Mouse (Mus musculus) E14TG2a.4 (cell line): ENCODE measurements at regions not wholly inside any gene's neighbourhood (a gene's known extent, or its start where the extent isn't known, plus 50 kb on each side); places are given as distances from the start of the nearest gene placed in this dataset.

Experiments used
- CTCF ChIP-seq: conservative IDR thresholded peaks from 2 replicates; pipeline ENCODE4 v1.5.1; 2014; ENCODE audit warnings: low read length
- NANOG ChIP-seq: IDR thresholded peaks from 2 replicates; pipeline ENCODE4 v1.6.1; 2014; ENCODE audit warnings: borderline replicate concordance, low read length, mixed read lengths
- POU5F1 ChIP-seq: IDR thresholded peaks from 2 replicates; pipeline ENCODE4 v1.6.1; 2014; ENCODE audit warnings: low read length, borderline replicate concordance

- TF ChIP-seq CTCF (no peak), POU5F1 (no peak), NANOG (no peak)
Observed at GRCm38 (mm10) chr3:37827546-37827945, 103.3 kb upstream of the Gm5148 start.
